Mouse (Mus musculus) G1E (cell line): ENCODE data around the gene Socs7. TPM values are rescaled to one million over a fixed set of nuclear protein-coding genes. Genes with fewer than 3 reads are reported as not detected.

Experiments used
- ATAC-seq: 2 replicates; pipeline ENCODE4 v1.8.0; 2016; ENCODE audit warnings: mild to moderate bottlenecking; ENCODE audit not compliant: insufficient number of reproducible peaks, poor library complexity, low FRiP score, severe bottlenecking; ENCODE audit errors: extremely low read depth
- DNase-seq: peaks from one replicate; pipeline ENCODE4 v3.0.0; 2012; ENCODE audit warnings: low spot score
- H3K27me3 ChIP-seq: 2 replicates; pipeline ENCODE4 v1.6.1; 2012; ENCODE audit warnings: mild to moderate bottlenecking, low read length, inconsistent platforms; ENCODE audit not compliant: insufficient read depth
- H3K36me3 ChIP-seq: replicated peaks from 2 replicates; pipeline ENCODE3; 2012; ENCODE audit warnings: mild to moderate bottlenecking, inconsistent platforms
- H3K4me1 ChIP-seq: 2 replicates; pipeline ENCODE4 v1.6.1; 2012; ENCODE audit warnings: low read depth, low read length, inconsistent platforms, mixed read lengths; ENCODE audit not compliant: insufficient read depth
- H3K4me3 ChIP-seq: 2 replicates; pipeline ENCODE4 v1.5.1; 2012; ENCODE audit warnings: low read depth, mild to moderate bottlenecking, inconsistent platforms, low read length, moderate library complexity, mixed read lengths
- H3K9me3 ChIP-seq: replicated peaks from 2 replicates; pipeline ENCODE4 v1.6.1; 2012; ENCODE audit warnings: inconsistent platforms
- CTCF ChIP-seq: IDR thresholded peaks from 2 replicates; pipeline ENCODE4 v1.5.1; 2012; ENCODE audit warnings: low read depth, low read length, inconsistent platforms, mixed read lengths
- GATA1 ChIP-seq: IDR thresholded peaks from 2 replicates; pipeline ENCODE4 v1.6.1; 2012; ENCODE audit warnings: borderline replicate concordance, low read length, inconsistent platforms, mixed read lengths
- GATA2 ChIP-seq: IDR thresholded peaks from 2 replicates; pipeline ENCODE4 v1.6.1; 2012; ENCODE audit warnings: low read depth, low read length, inconsistent platforms, borderline replicate concordance
- POLR2AphosphoS5 ChIP-seq: IDR thresholded peaks from 2 replicates; pipeline ENCODE4 v1.6.1; 2012; ENCODE audit warnings: low read depth, low read length, inconsistent platforms; ENCODE audit not compliant: insufficient replicate concordance
- TAL1 ChIP-seq: conservative IDR thresholded peaks from 2 replicates; pipeline ENCODE4 v1.6.1; 2012; ENCODE audit warnings: low read depth, low read length, inconsistent platforms, mixed read lengths
- polyA plus RNA-seq: library from polyadenylated mRNA; stranded (reverse); fragments of >175 nt; gene quantifications from 2 replicates; pipeline ENCODE4 v1.2.3, GENCODE M21; 2012
- total RNA-seq, 2 experiments: library from RNA; stranded (forward) in 1 of 2; stranded (reverse) in 1 of 2; fragments of 200-1000 nt in 1 of 2; fragments of >200 nt in 1 of 2; fragmentation: Nextera tagmentation in 1 of 2; gene quantifications; 2 replicates each; pipeline ENCODE4 v1.2.3; 2014 to 2017

The Socs7 gene
- total and polyA plus RNA-seq, 3 experiments: 5.2 to 49.0 (median 15.4) TPM

DNA sequence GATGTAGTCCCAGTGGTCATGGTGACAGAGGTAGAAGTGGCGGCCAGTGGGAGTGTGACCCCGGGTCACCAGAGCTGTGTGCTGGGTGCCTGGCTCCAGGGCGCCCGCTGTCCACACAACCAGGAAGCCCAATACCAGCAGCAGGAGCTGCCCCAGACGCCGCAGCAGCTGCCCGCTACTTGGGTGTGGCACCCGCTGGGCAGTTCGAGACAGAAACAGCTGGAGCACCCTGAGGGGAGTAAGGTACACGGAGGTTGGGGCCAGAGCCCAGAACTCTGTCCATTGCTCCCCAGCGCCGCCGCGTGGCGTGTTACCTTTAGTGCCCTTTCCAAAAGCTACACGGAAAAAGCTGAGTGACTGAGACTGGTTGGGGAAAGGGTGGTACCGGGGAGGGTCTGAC lies 18.7 kb upstream of the Socs7 start:
- Histone ChIP-seq H3K36me3 (no peaks in the 10 kb centered on the region), H3K9me3 (no peaks in the 10 kb centered on the region), H3K27me3 (peaks cover 70% of the 10 kb centered on the region), H3K4me3 (peak overlapping the region; percentile 37; the same call in 1 of the 2 replicates), H3K4me1 (peaks cover 20% of the 10 kb centered on the region)
- peak; percentile 39; the same call in 1 of the 2 replicates for TF ChIP-seq CTCF
- TF ChIP-seq GATA1: no peak
- no peak for TF ChIP-seq POLR2AphosphoS5
- no peak for TF ChIP-seq TAL1
- no peak for TF ChIP-seq GATA2
- ATAC-seq: no peak
- peak; percentile 43 for DNase-seq

DNA sequence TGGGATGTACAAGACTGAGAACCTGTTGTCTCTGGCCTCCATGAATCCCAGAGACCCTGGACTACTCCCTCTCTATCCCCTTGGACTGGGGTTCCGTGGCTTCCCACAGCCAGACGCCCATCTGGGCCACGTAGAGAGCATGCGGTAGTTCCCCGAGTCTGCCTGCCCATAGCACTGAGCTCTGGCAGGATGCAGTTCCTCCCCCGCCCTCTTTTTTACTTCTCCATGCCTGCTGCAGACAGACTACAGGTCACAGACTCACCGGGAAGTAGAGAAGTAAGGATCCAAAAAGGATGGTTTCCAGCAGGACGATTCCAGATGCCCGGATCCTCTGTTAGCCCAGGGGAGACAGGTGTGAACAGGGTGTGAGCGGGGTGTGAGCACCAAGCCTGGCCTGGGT lies 16.9 kb upstream of the Socs7 start:
- Histone ChIP-seq H3K36me3 (no peaks in the 10 kb centered on the region), H3K4me1 (peaks cover 30% of the 10 kb centered on the region), H3K27me3 (peaks cover 72% of the 10 kb centered on the region), H3K9me3 (no peaks in the 10 kb centered on the region), H3K4me3 (no peak overlapping the region)
- ATAC-seq: no peak
- TF ChIP-seq GATA1 (no peak), POLR2AphosphoS5 (no peak), GATA2 (no peak), CTCF (no peak), TAL1 (no peak)
- no peak for DNase-seq

DNA sequence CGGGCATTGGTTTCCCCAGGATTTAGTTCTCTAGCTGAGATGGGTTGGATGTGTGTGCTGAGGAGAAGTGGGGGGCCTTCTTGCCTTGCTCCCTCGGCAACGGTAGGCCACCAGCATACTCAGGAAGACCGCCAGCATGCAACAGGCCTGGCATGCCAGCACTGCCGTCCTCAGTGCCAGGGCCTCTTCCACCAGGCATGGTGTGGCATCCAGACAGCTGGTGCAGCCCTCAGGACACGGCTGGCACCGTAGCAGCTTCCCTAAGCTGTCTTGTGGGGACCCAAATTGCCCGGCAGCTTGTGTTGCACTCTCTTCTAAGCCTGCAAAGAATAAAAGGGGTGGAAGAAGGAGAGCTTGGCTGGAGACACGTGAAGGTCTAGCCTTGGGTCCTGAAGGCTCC lies 16.0 kb upstream of the Socs7 start:
- Histone ChIP-seq H3K4me3 (no peak overlapping the region), H3K4me1 (peaks cover 30% of the 10 kb centered on the region), H3K9me3 (no peaks in the 10 kb centered on the region), H3K36me3 (no peaks in the 10 kb centered on the region), H3K27me3 (peaks cover 74% of the 10 kb centered on the region)
- no peak for DNase-seq
- no peak for ATAC-seq
- TF ChIP-seq POLR2AphosphoS5 (no peak), TAL1 (no peak), GATA2 (no peak), CTCF (no peak), GATA1 (no peak)

DNA sequence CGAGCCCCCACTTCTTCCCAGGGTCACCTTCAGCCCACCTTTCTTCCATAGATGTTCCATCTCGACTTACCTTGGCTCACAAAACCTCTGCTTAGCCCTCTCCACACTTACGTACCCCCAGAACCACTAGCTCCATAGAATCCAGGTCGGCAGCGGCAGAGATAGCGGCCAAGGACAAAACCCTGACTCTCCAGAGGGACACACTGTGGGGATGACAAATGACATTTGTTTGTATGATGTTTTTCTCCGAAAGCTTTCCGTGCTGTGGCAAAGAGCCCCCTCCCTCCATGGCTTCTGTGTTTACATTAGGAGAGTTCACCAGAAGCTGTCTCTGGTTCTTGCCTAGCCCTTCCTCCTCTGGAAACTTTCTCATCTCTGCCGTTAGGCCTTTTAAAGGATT lies 15.1 kb upstream of the Socs7 start:
- ATAC-seq: no peak
- no peaks in the 10 kb centered on the region for H3K9me3 ChIP-seq
- TF ChIP-seq CTCF: no peak
- no peak for TF ChIP-seq TAL1
- no peak for TF ChIP-seq POLR2AphosphoS5
- TF ChIP-seq GATA2: no peak
- TF ChIP-seq GATA1: no peak
- no peak for DNase-seq
- H3K4me1 ChIP-seq: peaks cover 32% of the 10 kb centered on the region
- H3K27me3 ChIP-seq: peaks cover 78% of the 10 kb centered on the region
- no peak overlapping the region for H3K4me3 ChIP-seq
- H3K36me3 ChIP-seq: no peaks in the 10 kb centered on the region

DNA sequence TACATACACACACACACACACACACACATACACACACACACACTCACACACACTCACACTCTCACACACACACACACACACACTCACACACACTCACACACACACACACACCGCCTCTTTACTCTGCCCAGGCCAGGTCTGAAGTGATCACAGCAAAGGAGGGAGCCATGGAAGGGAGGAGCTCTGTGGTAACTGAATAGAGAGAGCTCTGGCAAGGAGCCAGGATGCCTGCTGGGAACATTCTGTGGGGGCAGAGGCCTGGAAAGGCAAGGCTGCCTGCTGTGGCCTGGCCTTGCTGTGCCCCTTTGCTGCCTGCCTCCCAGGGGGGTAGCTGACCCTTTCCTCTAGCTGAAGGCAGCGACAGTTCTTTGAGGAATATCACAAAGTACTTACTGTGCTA lies 12.3 kb upstream of the Socs7 start:
- no peaks in the 10 kb centered on the region for H3K36me3 ChIP-seq
- peaks cover 78% of the 10 kb centered on the region for H3K27me3 ChIP-seq
- TF ChIP-seq GATA1 (no peak), GATA2 (no peak), CTCF (no peak), TAL1 (no peak), POLR2AphosphoS5 (no peak)
- peaks cover 22% of the 10 kb centered on the region for H3K4me1 ChIP-seq
- ATAC-seq (no peak), DNase-seq (no peak)
- no peaks in the 10 kb centered on the region for H3K9me3 ChIP-seq
- no peak overlapping the region for H3K4me3 ChIP-seq

DNA sequence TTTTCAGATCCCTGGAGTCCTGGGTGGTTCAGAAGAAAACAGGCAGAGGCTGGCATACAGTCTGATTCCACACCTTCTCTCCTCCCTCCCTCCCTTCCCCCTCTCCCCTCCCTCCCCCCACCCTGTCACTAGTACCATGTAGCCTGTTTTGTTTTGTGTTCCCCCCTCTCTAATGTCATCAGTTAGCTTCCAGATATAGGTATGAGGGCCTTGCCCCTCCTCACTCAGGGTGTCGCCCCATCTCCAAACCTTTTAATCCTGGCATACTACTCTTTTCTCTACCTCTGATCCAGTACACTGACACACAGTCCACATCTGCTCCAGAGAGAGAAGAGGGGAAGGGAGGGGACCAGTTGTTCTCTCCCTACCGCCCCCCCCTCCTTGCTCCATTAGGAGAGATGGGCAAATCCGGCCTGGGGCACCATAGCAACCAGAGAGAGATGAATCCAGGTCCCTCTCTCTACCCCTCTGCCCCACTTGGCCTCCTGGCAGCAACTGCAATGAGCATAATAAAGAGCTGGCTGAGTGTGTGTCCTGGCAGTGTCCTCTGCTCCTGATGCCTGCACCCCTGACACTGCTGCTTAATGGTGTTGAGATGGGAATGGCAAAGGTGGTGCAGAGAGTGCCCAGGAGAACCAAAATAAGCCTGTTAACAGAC lies 10.2 kb upstream of the Socs7 start, which contains the start of gene Gpr179:
TSS of gene Gpr179 (minus strand) at position 51 of the 658 bp plus-strand sequence.
- Histone ChIP-seq H3K27me3 (peaks cover 75% of the 10 kb centered on the region), H3K4me1 (peaks cover 25% of the 10 kb centered on the region), H3K36me3 (no peaks in the 10 kb centered on the region), H3K9me3 (no peaks in the 10 kb centered on the region), H3K4me3 (no peak within 1 kb of the TSS)
- no peak for DNase-seq
- no peak for ATAC-seq
- no peak for TF ChIP-seq POLR2AphosphoS5
- TF ChIP-seq CTCF: no peak
- TF ChIP-seq GATA2: no peak
- TF ChIP-seq TAL1: no peak
